Mouse (Mus musculus): ENCODE data around the gene Hoxb13.

The Hoxb13 gene

GRCm38 (mm10) chr11:96189810-96190522, 4.2 kb upstream of the Hoxb13 start:
- no peak for DNase-seq (ENCODE audit: low read depth, low spot score)

GRCm38 (mm10) chr11:96191132-96191531, 3.0 kb upstream of the Hoxb13 start:
- no peak for DNase-seq (ENCODE audit: low read depth, low spot score)

GRCm38 (mm10) chr11:96194401-96194710, 240 bp downstream of the Hoxb13 start:
- DNase-seq (ENCODE audit: low read depth, low spot score) = no peak

GRCm38 (mm10) chr11:96194961-96195640, 985 bp downstream of the Hoxb13 start:
- no peak for DNase-seq (ENCODE audit: low read depth, low spot score)

- no peak for DNase-seq (ENCODE audit: low read depth, low spot score)
Observed at GRCm38 (mm10) chr11:96195769-96196280, 1.7 kb downstream of the Hoxb13 start.

- DNase-seq (ENCODE audit: low read depth, low spot score) = peak; percentile 12
Observed at GRCm38 (mm10) chr11:96198642-96199041, 4.5 kb downstream of the Hoxb13 start.

- DNase-seq (ENCODE audit: low read depth, low spot score) = no peak
Observed at GRCm38 (mm10) chr11:96199181-96200086, 5.3 kb downstream of the Hoxb13 start.

GRCm38 (mm10) chr11:96200183-96200655, 6.1 kb downstream of the Hoxb13 start:
- DNase-seq (ENCODE audit: low read depth, low spot score) = no peak

- DNase-seq (ENCODE audit: low read depth, low spot score) = no peak
Observed at GRCm38 (mm10) chr11:96201741-96202140, 7.6 kb downstream of the Hoxb13 start.

GRCm38 (mm10) chr11:96202401-96203081, 8.4 kb downstream of the Hoxb13 start:
- DNase-seq (ENCODE audit: low read depth, low spot score) = no peak

- DNase-seq (ENCODE audit: low read depth, low spot score) = no peak
Observed at GRCm38 (mm10) chr11:96203182-96203788, 9.2 kb downstream of the Hoxb13 start.

- DNase-seq (ENCODE audit: low read depth, low spot score) = no peak
Observed at GRCm38 (mm10) chr11:96203789-96204186, 9.7 kb downstream of the Hoxb13 start.

GRCm38 (mm10) chr11:96204351-96204750, 10.2 kb downstream of the Hoxb13 start:
- no peak for DNase-seq (ENCODE audit: low read depth, low spot score)

GRCm38 (mm10) chr11:96205426-96206131, 11.5 kb downstream of the Hoxb13 start:
- no peak for DNase-seq (ENCODE audit: low read depth, low spot score)

- DNase-seq (ENCODE audit: low read depth, low spot score) = no peak
Observed at GRCm38 (mm10) chr11:96223813-96224212, 29.7 kb downstream of the Hoxb13 start.

- DNase-seq (ENCODE audit: low read depth, low spot score) = no peak
Observed at GRCm38 (mm10) chr11:96227676-96228075, 33.6 kb downstream of the Hoxb13 start.

GRCm38 (mm10) chr11:96234906-96235305, 40.8 kb downstream of the Hoxb13 start:
- DNase-seq (ENCODE audit: low read depth, low spot score) = peak; percentile 21

- peak; percentile 52 for DNase-seq (ENCODE audit: low read depth, low spot score)
Observed at GRCm38 (mm10) chr11:96240211-96240610, 46.1 kb downstream of the Hoxb13 start.
